Mouse (Mus musculus) CH12.LX (cell line): ENCODE data around the gene Gemin6.

ENCODE experiments used
- CHD2 ChIP-seq: IDR thresholded peaks from 2 replicates; pipeline ENCODE4 v1.6.1; 2011; ENCODE audit warnings: low read length, improper control_type of control experiment
- CTCF ChIP-seq, 2 experiments: IDR thresholded peaks in 1 of 2; conservative IDR thresholded peaks in 1 of 2; 2 replicates each; pipeline ENCODE4 v1.5.1; 2011 to 2012; ENCODE audit warnings: low read depth in 2 of 2, low read length in 2 of 2, improper control_type of control experiment in 1 of 2, inconsistent platforms in 1 of 2, mild to moderate bottlenecking in 1 of 2, moderate library complexity in 1 of 2
- EP300 ChIP-seq: IDR thresholded peaks from 2 replicates; pipeline ENCODE4 v1.6.1; 2011; ENCODE audit warnings: low read length, improper control_type of control experiment
- HCFC1 ChIP-seq: IDR thresholded peaks from 2 replicates; pipeline ENCODE4 v1.6.1; 2012; ENCODE audit warnings: low read depth, mild to moderate bottlenecking, inconsistent platforms, low read length, improper control_type of control experiment
- POLR2A ChIP-seq: IDR thresholded peaks from 2 replicates; pipeline ENCODE4 v1.6.1; 2011; ENCODE audit warnings: low read depth, mild to moderate bottlenecking, improper control_type of control experiment, low read length

- TF ChIP-seq HCFC1 (no peak), EP300 (peak; percentile 81), POLR2A (0 out of 2 replicates have a peak, but pooled peaks have one; percentile 7), CHD2 (peak; percentile 11; the same call in 1 of the 2 replicates), CTCF (conservative IDR thresholded peaks at IDR 0.05 in 1 of 2, IDR thresholded peaks at IDR 0.05 in 1 of 2; ENCODE audit: low read depth in 2 of 2, low read length in 2 of 2) (no peak)
Measured at GRCm38 (mm10) chr17:80175386-80175739, 48.9 kb upstream of the Gemin6 start.
